Mouse (Mus musculus) Patski (cell line): Measurements from ENCODE around the gene 4921539E11Rik. TPM values are rescaled to one million over a fixed set of nuclear protein-coding genes. Genes with fewer than 3 reads are reported as not detected.
A peak's percentile ranks its signal among the peaks of the same experiment; 100 is the strongest.

ENCODE experiments used
- ATAC-seq: fragments of 100-300 bp; one replicate; pipeline ENCODE4 v1.8.0; 2021
- CTCF ChIA-PET: fragments of 350-600 bp; sonication (Branson Sonifier 250); formaldehyde crosslinking; loops from one replicate; lab custom pipeline; 2022; ENCODE audit warnings: inconsistent platforms; lab: Charles Lee
- POLR2A ChIA-PET: fragments of 350-600 bp; sonication (Branson Sonifier 250); formaldehyde crosslinking; loops from one replicate; lab custom pipeline; 2022; ENCODE audit warnings: antibody characterized with exemption, inconsistent platforms; lab: Charles Lee
- DNase-seq: peaks from one replicate; pipeline ENCODE4 v3.0.0-alpha.2; 2011; ENCODE audit warnings: low read depth, low spot score
- H3K27me3 ChIP-seq: fragments of 371-371 bp; one replicate; pipeline ENCODE4 v1.5.1; 2021
- CTCF ChIP-seq: fragments of 100-300 bp; IDR thresholded peaks from one replicate; pipeline ENCODE4 v1.5.1; 2021
- in situ Hi-C: fragments of 300-500 bp; cut with MboI; formaldehyde crosslinking; loops from 3 replicates; pipeline ENCODE4 v1.11.1; 2018; ENCODE audit warnings: low pct_unique_long_range_greater_than_20kb, mixed read lengths
- polyA plus RNA-seq: library from polyadenylated mRNA; unstranded; gene quantifications from one replicate; pipeline ENCODE4 v1.2.3, GENCODE M21; 2021

4921539E11Rik gene
- polyA plus RNA-seq, 1 experiment from 2014 or later: not detected

DNA sequence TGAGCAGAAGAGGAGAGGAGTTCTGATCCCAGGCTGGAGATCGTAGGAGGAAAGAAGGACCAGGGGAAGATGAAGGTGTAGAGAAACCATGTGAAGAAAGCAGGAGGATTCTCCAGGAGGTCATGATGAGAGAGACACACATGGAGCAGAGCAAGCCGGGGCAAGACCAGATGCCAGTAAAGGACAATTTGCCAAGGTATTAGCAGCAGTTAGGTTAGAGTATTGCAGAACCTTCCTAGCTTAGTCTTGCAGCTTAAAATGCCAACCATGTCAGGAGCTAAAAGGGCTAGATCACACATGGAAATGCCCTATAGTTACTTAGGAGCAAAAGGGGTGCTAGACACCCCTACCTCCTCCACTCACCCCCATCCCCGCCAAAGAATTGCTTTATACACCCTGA, 43.4 kb downstream of the 4921539E11Rik start:
- in situ Hi-C loops: no loop called here
- CTCF ChIA-PET: no interaction called here
- ATAC-seq (no peak), DNase-seq (no peak)
- no peaks in the 10 kb centered on the region for H3K27me3 ChIP-seq
- TF ChIP-seq CTCF: no peak
- POLR2A ChIA-PET: no interaction called here

DNA sequence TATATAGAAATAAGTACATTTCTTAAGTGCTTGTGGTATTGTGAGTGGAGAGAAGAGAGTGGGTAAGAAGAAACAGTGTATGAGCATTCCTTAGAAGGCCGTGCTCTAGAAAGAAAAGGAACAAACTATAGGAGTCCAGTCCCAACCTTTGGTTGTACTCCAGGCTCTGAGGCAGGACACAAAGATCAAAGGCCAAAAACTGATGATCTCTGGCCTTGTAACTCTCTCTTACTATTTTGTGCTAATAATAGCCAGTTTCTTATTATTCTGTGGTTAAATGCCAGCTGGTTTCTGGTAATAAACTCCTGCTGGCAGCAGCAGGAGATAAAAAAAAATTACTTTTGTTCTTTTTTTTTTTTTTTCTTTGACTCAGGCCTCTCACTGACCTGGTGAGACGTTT, 58.5 kb downstream of the 4921539E11Rik start:
- POLR2A ChIA-PET: no interaction called here
- DNase-seq (no peak), ATAC-seq (no peak)
- H3K27me3 ChIP-seq: no peaks in the 10 kb centered on the region
- CTCF ChIA-PET: no interaction called here
- TF ChIP-seq CTCF: no peak
- in situ Hi-C loops: no loop called here

DNA sequence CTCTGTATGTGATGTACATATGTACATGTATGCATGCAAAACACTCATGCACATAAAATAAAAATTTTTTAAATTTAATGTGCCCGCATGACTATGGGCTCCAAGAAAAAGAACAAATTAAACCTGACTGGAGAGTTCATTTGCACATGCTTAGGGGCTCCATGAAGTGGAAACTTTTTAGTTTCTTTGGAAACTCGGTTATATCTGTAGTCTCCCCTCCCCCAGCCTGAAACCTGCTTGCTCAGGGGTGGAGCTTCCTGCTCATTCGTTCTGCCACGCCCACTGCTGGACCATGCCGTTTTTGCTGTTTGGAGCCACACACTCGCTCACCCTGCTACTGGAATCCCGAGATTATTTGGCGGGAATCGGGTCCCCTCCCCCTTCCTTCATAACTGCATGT, 67.8 kb downstream of the 4921539E11Rik start:
- in situ Hi-C loops: no loop called here
- no peak for TF ChIP-seq CTCF
- CTCF ChIA-PET: no interaction called here

GRCm38 (mm10) chr4:103221789-103222188, 68.9 kb downstream of the 4921539E11Rik start:
- no peaks in the 10 kb centered on the region for H3K27me3 ChIP-seq
- ATAC-seq: no peak
- no peak for TF ChIP-seq CTCF
- POLR2A ChIA-PET: no interaction called here
- CTCF ChIA-PET: no interaction called here
- DNase-seq: no peak
- in situ Hi-C loops: no loop called here

More for the DNA sequence above, 67.8 kb downstream of the 4921539E11Rik start:
- DNase-seq (no peak), ATAC-seq (no peak)
- POLR2A ChIA-PET: no interaction called here
- no peaks in the 10 kb centered on the region for H3K27me3 ChIP-seq

GRCm38 (mm10) chr4:103219011-103219410, 71.7 kb downstream of the 4921539E11Rik start:
- in situ Hi-C loops: no loop called here
- no peak for DNase-seq
- ChIA-PET POLR2A (no interaction called here), CTCF (no interaction called here)
- H3K27me3 ChIP-seq: no peaks in the 10 kb centered on the region
- no peak for TF ChIP-seq CTCF
- no peak for ATAC-seq

GRCm38 (mm10) chr4:103216046-103216445, 74.6 kb downstream of the 4921539E11Rik start:
- ChIA-PET POLR2A (no interaction called here), CTCF (no interaction called here)
- H3K27me3 ChIP-seq: no peaks in the 10 kb centered on the region
- in situ Hi-C loops: no loop called here
- TF ChIP-seq CTCF: no peak
- ATAC-seq (no peak), DNase-seq (no peak)

GRCm38 (mm10) chr4:103214925-103215820, 75.5 kb downstream of the 4921539E11Rik start, which contains the start of gene Slc35d1:
Slc35d1 (minus strand) TSS chr4:103215164.
- no peak for TF ChIP-seq CTCF
- in situ Hi-C loops: no loop called here
- DNase-seq: peak; percentile 13
- ChIA-PET POLR2A (interaction anchor here (1.0 to 1.4 kb wide), 3 partner anchors 10 to 99 kb away, joined by 3 to 4 read pairs (median 3); partner anchors contain the start of gene Oma1), CTCF (no interaction called here)
- no peaks in the 10 kb centered on the region for H3K27me3 ChIP-seq
- ATAC-seq: peak; percentile 84

DNA sequence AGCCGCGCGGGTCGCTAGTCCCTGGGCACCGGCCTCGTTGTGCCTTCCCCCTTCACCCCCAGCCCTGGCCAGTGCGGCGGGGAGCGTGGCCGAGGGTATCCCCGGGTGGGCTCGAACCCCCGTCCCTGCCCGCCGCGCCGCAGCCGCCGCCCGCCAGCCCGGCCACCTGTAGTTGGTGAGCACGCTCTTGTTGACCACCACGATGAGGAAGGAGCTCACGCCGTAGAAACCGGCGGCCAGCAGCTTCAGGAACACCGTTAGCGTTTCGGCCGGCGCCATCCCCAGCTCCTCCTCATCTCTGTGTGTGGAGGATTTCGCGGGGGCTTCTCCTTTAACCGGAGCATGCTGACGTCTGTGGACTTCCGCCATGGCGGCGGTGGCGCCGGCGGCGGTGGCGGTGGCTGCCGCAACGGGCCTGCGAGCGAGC, 76.2 kb downstream of the 4921539E11Rik start:
- no peaks in the 10 kb centered on the region for H3K27me3 ChIP-seq
- TF ChIP-seq CTCF: no peak
- in situ Hi-C loops: no loop called here
- ATAC-seq (peak; percentile 82), DNase-seq (no peak)
- POLR2A ChIA-PET: interaction anchor here (1.0 to 1.4 kb wide), 2 partner anchors 93 to 99 kb away, joined by 3 to 4 read pairs; partner anchors contain the start of gene Oma1
- CTCF ChIA-PET: no interaction called here

DNA sequence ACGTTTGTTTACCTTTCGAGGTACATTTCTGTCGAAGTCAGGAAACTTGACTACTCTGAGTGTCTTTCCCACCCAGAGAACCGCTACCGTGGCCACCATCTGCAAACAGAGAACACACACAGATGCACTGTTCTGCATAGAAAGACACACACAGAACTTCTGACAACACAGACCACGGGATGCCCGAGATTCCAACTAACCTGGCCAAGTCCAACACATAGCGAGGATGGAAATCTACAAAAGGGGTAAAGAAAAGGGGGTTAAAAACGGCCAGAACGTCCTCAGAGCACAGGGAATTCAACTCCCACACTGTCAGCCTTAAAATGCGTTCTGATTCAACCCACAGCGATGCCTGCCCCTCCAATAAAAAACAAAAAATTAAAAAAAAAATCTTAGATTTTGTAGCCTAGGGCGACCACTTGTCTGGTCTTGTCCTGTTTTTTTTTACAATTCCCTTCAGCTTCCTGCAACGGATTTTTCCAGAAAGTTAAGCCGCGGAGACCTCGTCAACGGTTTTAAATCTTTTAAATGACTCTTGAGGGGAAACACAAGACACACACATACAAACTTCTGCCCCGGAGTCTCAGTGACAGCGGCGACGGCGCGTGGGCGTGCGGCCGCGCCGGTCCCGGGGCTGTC, 76.7 kb downstream of the 4921539E11Rik start:
- no peak for TF ChIP-seq CTCF
- CTCF ChIA-PET: no interaction called here

GRCm38 (mm10) chr4:103208553-103208952, 82.1 kb downstream of the 4921539E11Rik start:
- in situ Hi-C loops: no loop called here
- CTCF ChIA-PET: no interaction called here
- TF ChIP-seq CTCF: no peak
- ATAC-seq (no peak), DNase-seq (no peak)
- POLR2A ChIA-PET: no interaction called here
- H3K27me3 ChIP-seq: no peaks in the 10 kb centered on the region

More for the DNA sequence above, 76.7 kb downstream of the 4921539E11Rik start:
- ATAC-seq: peak; percentile 13
- in situ Hi-C loops: no loop called here
- H3K27me3 ChIP-seq: no peaks in the 10 kb centered on the region
- no peak for DNase-seq
- POLR2A ChIA-PET: interaction anchor here (1.4 kb wide), 1 partner anchor 92 kb away, joined by 4 read pairs; no protein-coding TSS in a partner anchor
